Mouse (Mus musculus) embryonic fibroblast, embryonic 13.5 days (primary cell): Measurements from ENCODE around the gene Ptgis.

Experiments
- CTCF ChIP-seq: IDR thresholded peaks from 2 replicates; pipeline ENCODE4 v1.5.1; 2011; ENCODE audit warnings: mild to moderate bottlenecking, control low read depth, low read length, moderate library complexity, borderline replicate concordance; ENCODE audit not compliant: insufficient read depth
- POLR2A ChIP-seq: IDR thresholded peaks from 2 replicates; pipeline ENCODE4 v1.6.1; 2011; ENCODE audit warnings: low read depth, mild to moderate bottlenecking, control low read depth, low read length, moderate library complexity

DNA sequence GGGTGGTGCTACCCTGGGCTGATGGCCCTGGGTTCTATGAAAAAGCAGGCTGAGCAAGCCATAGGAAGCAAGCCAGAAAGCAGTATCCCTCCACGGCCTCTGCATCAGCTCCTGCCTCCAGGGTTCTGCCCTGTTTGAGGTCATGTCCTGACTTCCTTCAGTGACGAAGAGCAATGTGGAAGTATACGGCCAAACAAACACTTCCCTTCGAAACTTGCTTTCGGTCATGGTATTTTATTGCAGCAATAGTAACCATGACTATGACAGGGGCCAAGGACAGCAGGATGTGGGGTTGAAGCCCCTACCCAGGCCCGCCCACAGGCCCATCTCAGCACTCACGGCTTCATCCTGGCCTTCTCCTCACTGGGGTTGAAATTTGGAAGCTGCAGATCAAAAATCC is 15.5 kb downstream of the Ptgis start:
- TF ChIP-seq POLR2A, result no peak
- no peak for TF ChIP-seq CTCF
